Mouse (Mus musculus) activated CD4-positive, CD25-positive, alpha-beta regulatory T cell, adult 4 months (primary cell): ENCODE data around the gene Stard7. TPM values are rescaled to one million over a fixed set of nuclear protein-coding genes. Genes with fewer than 3 reads are reported as not detected.

Experiments
- ATAC-seq: one replicate; pipeline ENCODE4 v1.8.0; 2017
- polyA plus RNA-seq, 2 experiments: library from polyadenylated mRNA; unstranded; fragments of 100-300 nt; shearing (Covaris generic); gene quantifications; one replicate each; pipeline ENCODE4 v1.2.1; 2017

Gene Stard7
- polyA plus RNA-seq, 2 experiments from 2014 or later, result 23.4 to 27.2 TPM

GRCm38 (mm10) chr2:127322671-127323285, 52.8 kb downstream of the Stard7 start:
- ATAC-seq, result no peak

- no peak for ATAC-seq
These were observed 53.6 kb downstream of the Stard7 start for GRCm38 (mm10) chr2:127323667-127324066.

GRCm38 (mm10) chr2:127324456-127324855, 54.4 kb downstream of the Stard7 start:
- ATAC-seq, result peak; percentile 51

- ATAC-seq, result peak; percentile 40
These were observed 58.3 kb downstream of the Stard7 start for GRCm38 (mm10) chr2:127328090-127328851.

GRCm38 (mm10) chr2:127332807-127333570, 63.0 kb downstream of the Stard7 start:
- ATAC-seq, result peak; percentile 31

- peak; percentile 32 for ATAC-seq
These were observed 64.1 kb downstream of the Stard7 start for GRCm38 (mm10) chr2:127333945-127334603.

- ATAC-seq, result peak; percentile 3
These were observed 65.1 kb downstream of the Stard7 start for GRCm38 (mm10) chr2:127335078-127335541.

GRCm38 (mm10) chr2:127335767-127336496, 65.9 kb downstream of the Stard7 start, which contains the start of gene Dusp2:
TSS of gene Dusp2 (plus strand) at chr2:127336159.
- ATAC-seq, result peak; percentile 55

- ATAC-seq, result no peak
These were observed 66.4 kb downstream of the Stard7 start for GRCm38 (mm10) chr2:127336497-127336832.

- no peak for ATAC-seq
These were observed 66.9 kb downstream of the Stard7 start for GRCm38 (mm10) chr2:127336885-127337284.

GRCm38 (mm10) chr2:127337531-127337930, 67.5 kb downstream of the Stard7 start:
- no peak for ATAC-seq

GRCm38 (mm10) chr2:127338012-127338411, 68.0 kb downstream of the Stard7 start:
- ATAC-seq, result no peak

- ATAC-seq, result no peak
These were observed 68.4 kb downstream of the Stard7 start, which contains the start of gene Astl for GRCm38 (mm10) chr2:127338416-127338815. TSS of gene Astl (plus strand) at chr2:127338639.

GRCm38 (mm10) chr2:127338833-127339232, 68.8 kb downstream of the Stard7 start:
- ATAC-seq, result peak; percentile 26

- no peak for ATAC-seq
These were observed 69.2 kb downstream of the Stard7 start for GRCm38 (mm10) chr2:127339262-127339661.

GRCm38 (mm10) chr2:127341159-127341558, 71.1 kb downstream of the Stard7 start:
- no peak for ATAC-seq

GRCm38 (mm10) chr2:127346334-127346733, 76.3 kb downstream of the Stard7 start:
- ATAC-seq, result no peak

- ATAC-seq, result no peak
These were observed 77.3 kb downstream of the Stard7 start for GRCm38 (mm10) chr2:127347147-127347985.
